Mouse (Mus musculus): ENCODE results near the gene Cpsf4. TPM values are rescaled to one million over a fixed set of nuclear protein-coding genes. Genes with fewer than 3 reads are reported as not detected.
A peak's percentile ranks its signal among the peaks of the same experiment; 100 is the strongest.
"Not testable (repeated sequence)": the region's sequence is repeated elsewhere in the genome, so short reads cannot be mapped to it uniquely, and the experiment has no call there.

The Cpsf4 gene
- total RNA-seq, 2 experiments from 2014 or later: 7.1 to 8.8 TPM

DNA sequence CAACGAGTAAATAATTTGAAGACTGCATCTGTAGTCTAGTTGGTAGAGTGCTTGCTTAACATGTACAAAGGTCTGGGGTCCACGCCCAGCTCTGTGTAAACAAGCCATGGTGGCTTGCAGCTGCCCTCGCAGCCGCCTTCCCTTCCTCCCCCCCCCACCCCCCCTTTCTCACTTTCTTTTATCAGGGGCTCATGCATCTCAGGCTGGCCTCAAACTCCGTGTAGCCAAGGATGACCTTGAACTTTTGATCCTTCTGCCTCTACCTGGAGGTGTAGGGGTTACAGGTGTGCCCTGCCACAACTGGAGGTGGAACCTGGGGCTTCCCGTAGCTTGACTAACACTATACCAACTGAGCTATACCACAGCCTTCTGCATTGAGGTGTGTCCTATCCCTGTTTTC, 50.7 kb downstream of the Cpsf4 start:
- no peak for DNase-seq
- intact Hi-C loops (cut with DNase I; ENCODE audit: low total_unique reads): no loop called here

- DNase-seq: no peak
- intact Hi-C loops (cut with DNase I; ENCODE audit: low total_unique reads): no loop called here
These were observed 51.2 kb downstream of the Cpsf4 start for GRCm38 (mm10) chr5:145218206-145218605.

- intact Hi-C loops (cut with DNase I; ENCODE audit: low total_unique reads): no loop called here
- DNase-seq: no peak
These were observed 51.7 kb downstream of the Cpsf4 start for GRCm38 (mm10) chr5:145218671-145219070.

GRCm38 (mm10) chr5:145219981-145220380, 53.0 kb downstream of the Cpsf4 start:
- intact Hi-C loops (cut with DNase I; ENCODE audit: low total_unique reads): no loop called here
- DNase-seq: no peak

DNA sequence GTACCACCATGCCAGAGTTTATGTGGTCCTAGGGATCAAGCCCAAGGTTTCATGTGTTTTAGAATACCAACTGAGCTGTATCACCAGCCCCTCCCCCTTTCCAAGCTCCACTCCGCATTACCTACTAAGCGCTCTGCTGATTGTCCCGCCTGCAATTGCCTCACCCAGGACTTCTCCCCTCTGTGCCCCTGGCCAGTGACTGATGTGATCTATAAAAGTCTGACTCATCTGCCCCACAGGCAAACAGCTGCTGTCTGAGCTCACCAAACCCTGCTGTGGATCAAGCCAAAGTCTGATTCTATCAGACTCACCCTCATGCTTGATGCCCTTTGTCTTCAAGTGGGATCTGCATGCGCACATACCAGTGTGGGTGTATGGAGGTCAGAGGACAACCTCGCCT, 55.8 kb downstream of the Cpsf4 start:
- intact Hi-C loops (cut with DNase I; ENCODE audit: low total_unique reads): no loop called here
- DNase-seq: no peak

DNA sequence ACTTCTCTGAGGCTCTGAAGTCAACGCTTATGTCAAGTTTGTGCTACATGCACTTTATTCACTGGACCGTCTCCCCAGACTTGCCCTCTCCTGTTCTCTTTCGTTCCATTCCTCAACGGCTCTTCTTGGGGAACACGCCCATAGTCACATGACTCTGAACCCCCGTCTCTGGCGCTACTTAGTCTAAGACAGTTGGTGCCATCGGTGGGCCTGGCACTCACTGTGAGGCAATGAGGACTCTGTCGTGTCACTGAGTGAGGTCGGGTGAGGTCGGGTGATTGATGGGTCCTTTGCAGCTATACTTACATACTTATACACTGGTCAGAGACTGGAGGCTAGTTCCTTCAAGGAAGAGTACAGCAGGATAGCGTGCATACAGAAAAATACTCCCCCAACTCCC, 56.4 kb downstream of the Cpsf4 start:
- intact Hi-C loops (cut with DNase I; ENCODE audit: low total_unique reads): no loop called here
- DNase-seq: no peak

DNA sequence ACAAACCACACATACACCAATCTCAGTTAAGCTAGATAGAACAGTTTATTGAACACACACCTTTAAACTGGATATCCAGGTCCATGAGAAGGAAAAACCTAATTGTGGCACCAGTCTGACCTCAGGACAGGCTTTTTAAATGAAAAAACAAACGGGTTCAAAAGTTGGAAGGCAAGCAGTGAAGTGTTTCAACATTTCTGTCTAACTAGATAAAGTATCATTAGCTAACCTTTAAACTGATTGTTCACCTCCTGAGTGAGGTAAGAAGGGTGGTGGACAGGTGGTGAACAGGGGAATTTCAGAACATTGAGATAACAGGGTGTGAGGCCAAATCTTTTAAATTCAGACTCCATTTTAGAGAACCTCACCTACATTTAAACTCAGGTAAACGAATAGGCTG, 59.4 kb downstream of the Cpsf4 start:
- intact Hi-C loops (cut with DNase I; ENCODE audit: low total_unique reads): no loop called here
- DNase-seq: no peak

DNA sequence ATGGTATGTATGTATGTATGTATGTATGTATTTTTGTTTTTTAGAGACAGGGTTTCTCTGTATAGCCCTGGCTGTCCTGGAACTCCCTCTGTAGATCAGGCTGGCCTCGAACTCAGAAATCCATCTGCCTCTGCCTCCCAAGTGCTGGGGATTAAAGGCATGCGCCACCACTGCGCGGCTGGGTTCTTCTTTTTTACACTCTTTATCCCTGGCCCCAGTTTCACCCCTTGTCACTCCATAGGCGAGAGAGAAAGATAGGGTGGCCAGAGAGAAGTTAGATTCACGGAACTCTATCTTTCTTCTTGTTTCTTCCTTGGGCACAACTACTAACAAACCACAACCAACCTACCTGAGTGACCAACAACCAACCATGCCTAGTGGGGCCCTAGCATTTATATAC, 62.3 kb downstream of the Cpsf4 start:
- DNase-seq; intact Hi-C loops (cut with DNase I; ENCODE audit: low total_unique reads): not testable (repeated sequence)

- intact Hi-C loops (cut with DNase I; ENCODE audit: low total_unique reads): loop anchor here (5.0 kb wide), 1 partner anchor 52 kb away; the partner anchor contains the start of gene Zscan25
- no peak for DNase-seq
These were observed 63.6 kb downstream of the Cpsf4 start for GRCm38 (mm10) chr5:145230641-145231040.

DNA sequence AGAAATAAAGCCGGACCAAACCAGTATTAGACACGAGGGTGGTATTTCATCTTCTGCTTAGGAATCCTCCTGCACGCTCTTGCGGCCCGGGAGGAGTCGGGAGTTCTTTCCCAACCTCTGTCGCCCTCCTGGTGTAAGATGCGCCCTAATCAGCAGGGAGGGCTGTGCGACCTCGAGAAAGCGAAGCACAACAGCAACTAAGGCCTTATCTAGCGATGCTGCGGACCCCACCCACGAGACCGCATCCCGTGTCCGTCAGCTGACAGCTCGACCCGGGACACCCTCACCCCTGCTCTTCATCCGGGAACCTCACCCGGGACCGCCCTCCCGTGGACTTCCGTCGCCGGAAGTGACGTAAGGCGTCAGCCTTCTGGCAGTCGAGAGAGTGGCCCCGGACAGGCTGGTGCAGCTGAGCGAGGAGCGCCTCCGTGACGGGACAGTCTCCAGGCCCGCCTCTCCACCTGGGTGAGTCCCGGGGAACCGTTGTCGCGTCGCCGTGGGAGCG, 64.4 kb downstream of the Cpsf4 start, which contains the start of gene Zfp655:
Zfp655 (plus strand) TSS at position 349 of the 505 bp plus-strand sequence.
- intact Hi-C loops (cut with DNase I; ENCODE audit: low total_unique reads): loop anchor here (5.0 kb wide), 1 partner anchor 51 kb away; the partner anchor contains the start of gene Zscan25
- peak; percentile 98 for DNase-seq

Other genes with a start within 250 kb of the Cpsf4 start
- gene Smurf1, start 201.4 kb upstream of the Cpsf4 start, total RNA-seq (2021): 10 to 100 TPM; 11.0 to 13.1 TPM
- not detected for gene Gm4871, start 134.5 kb upstream of the Cpsf4 start, total RNA-seq (2021)
- not detected for gene 1700018F24Rik, start 124.2 kb upstream of the Cpsf4 start, total RNA-seq (2021)
- gene Arpc1a, start 83.4 kb upstream of the Cpsf4 start, total RNA-seq (2021): 10 to 100 TPM; 32.9 to 38.3 TPM
- gene Kpna7, start 83.2 kb upstream of the Cpsf4 start, total RNA-seq (2021): not detected
- gene Arpc1b, start 53.0 kb upstream of the Cpsf4 start, total RNA-seq (2021): 10 to 100 TPM; 58.6 to 66.5 TPM
- 10 to 100 TPM; 55.4 to 58.5 TPM for gene Pdap1, start 27.0 kb upstream of the Cpsf4 start, total RNA-seq (2021)
- gene Bud31, start 26.9 kb upstream of the Cpsf4 start, total RNA-seq (2021): 10 to 100 TPM; 59.0 to 59.8 TPM
- 1 to 10 TPM; 9.7 to 9.8 TPM for gene Ptcd1, start 105 bp upstream of the Cpsf4 start, total RNA-seq (2021)
- 100 to 1,000 TPM; 553 to 667 TPM for gene Atp5j2, start 24.8 kb downstream of the Cpsf4 start, total RNA-seq (2021)
- 1 to 10 TPM; 7.5 to 8.1 TPM for gene Zkscan14, start 34.7 kb downstream of the Cpsf4 start, total RNA-seq (2021)
- 1 to 10 TPM; 7.8 to 8.2 TPM for gene Zkscan5, start 37.3 kb downstream of the Cpsf4 start, total RNA-seq (2021)
- gene Zfp655, start 64.5 kb downstream of the Cpsf4 start, total RNA-seq (2021): 10 to 100 TPM; 11.1 to 13.4 TPM
- 1 to 10 TPM; 8.0 to 8.8 TPM for gene Zscan25, start 113.3 kb downstream of the Cpsf4 start, total RNA-seq (2021)
- gene Cyp3a57, start 178.1 kb downstream of the Cpsf4 start, total RNA-seq (2021): not detected